Mouse (Mus musculus): Measurements from ENCODE around the gene Il23a. TPM values are rescaled to one million over a fixed set of nuclear protein-coding genes. Genes with fewer than 3 reads are reported as not detected.

Il23a gene
- total and polyA plus RNA-seq, 3 experiments, result 0.32 to 3.6 (median 0.49) TPM

DNA sequence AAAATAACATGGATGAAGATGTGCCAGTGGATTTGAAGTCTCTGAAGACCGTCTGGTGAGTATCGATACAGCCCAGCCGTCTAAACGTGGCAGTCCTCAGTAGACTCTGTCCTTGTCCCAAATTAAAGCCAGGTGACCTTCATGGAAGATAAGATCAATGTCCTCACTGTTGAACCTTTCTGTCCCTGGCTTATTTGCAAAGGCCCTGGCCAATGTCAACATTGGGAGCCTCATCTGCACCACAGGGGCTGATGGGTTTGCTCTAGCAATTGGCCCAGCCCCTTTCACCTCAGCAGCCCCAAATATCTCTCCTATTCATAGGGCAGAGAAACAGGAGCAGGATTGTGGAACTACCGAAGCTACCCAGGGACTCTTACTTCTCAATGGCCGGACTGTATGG, 30.2 kb downstream of the Il23a start, which contains the start of gene Apof:
Apof (plus strand) TSS at position 301 of the 400 bp plus-strand sequence.
- TF ChIP-seq POLR2A (IDR thresholded peaks at IDR 0.05; ENCODE audit: low read depth, low read length) (no peak), MAZ (IDR thresholded peaks at IDR 0.05; ENCODE audit: low read depth, low read length) (no peak), MXI1 (IDR thresholded peaks at IDR 0.05; ENCODE audit: low read depth, low read length) (no peak), HCFC1 (IDR thresholded peaks at IDR 0.05; ENCODE audit: low read depth, low read length) (no peak), ETS1 (conservative IDR thresholded peaks at IDR 0.05; ENCODE audit: low read depth, low read length) (no peak), GABPA (IDR thresholded peaks at IDR 0.05; ENCODE audit: insufficient replicate concordance, low read depth, low read length) (no peak)
- Histone ChIP-seq H3K4me3 (replicated peaks in 1 of 3; ENCODE audit: low read depth in 2 of 3, low read length in 2 of 3, poor library complexity in 1 of 3) (no peak within 1 kb of the TSS), H3K9ac (ENCODE audit: insufficient read depth, low read depth) (no peak within 1 kb of the TSS), H3K4me2 (ENCODE audit: insufficient read depth, low read depth, poor library complexity, severe bottlenecking) (no peak within 1 kb of the TSS), H3K27me3 (replicated peaks) (no peaks in the 10 kb centered on the region), H3K4me1 (ENCODE audit: control insufficient read depth in 1 of 2, insufficient read depth in 2 of 2) (peaks cover 9 to 37% of the 10 kb centered on the region in 2 experiments; a peak in 3 of 4 replicates), H3K36me3 (replicated peaks in 1 of 2; ENCODE audit: control insufficient read depth in 1 of 2, insufficient read depth in 1 of 2, low read length in 1 of 2) (peaks cover 0 to 4% of the 10 kb centered on the region in 2 experiments), H3K79me2 (replicated peaks; ENCODE audit: control insufficient read depth, extremely low read depth, insufficient read depth, poor library complexity, severe bottlenecking) (peaks cover 3% of the 10 kb centered on the region), H3K27ac (ENCODE audit: insufficient read depth, low read depth) (no peak within 1 kb of the TSS), H3K9me3 (replicated peaks; ENCODE audit: low read length) (no peaks in the 10 kb centered on the region)
- dilution Hi-C loops (cut with MboI; ENCODE audit: extremely low pct_ligation_motif_present, extremely low pct_unique_long_range_greater_than_20kb, low sequenced_read_pairs), result no loop called here
- DNase-seq (ENCODE audit: extremely low read depth), result no peak
- in situ Hi-C loops (cut with MboI; ENCODE audit: low pct_ligation_motif_present, low pct_unique_long_range_greater_than_20kb, low sequenced_read_pairs), result no loop called here

GRCm38 (mm10) chr10:128263393-128264310, 34.9 kb downstream of the Il23a start:
- peak; percentile 70 for DNase-seq (ENCODE audit: extremely low read depth)
- H3K9ac ChIP-seq (ENCODE audit: insufficient read depth, low read depth), result peak overlapping the region; percentile 40
- in situ Hi-C loops (cut with MboI; ENCODE audit: low pct_ligation_motif_present, low pct_unique_long_range_greater_than_20kb, low sequenced_read_pairs), result no loop called here
- TF ChIP-seq MXI1 (IDR thresholded peaks at IDR 0.05; ENCODE audit: low read depth, low read length) (peak; percentile 66; the same call in 1 of the 2 replicates), ZKSCAN1 (IDR thresholded peaks at IDR 0.05; ENCODE audit: borderline replicate concordance, low read depth, low read length) (no peak), MAX (IDR thresholded peaks at IDR 0.05; ENCODE audit: low read length) (peak; percentile 81), CHD2 (IDR thresholded peaks at IDR 0.05; ENCODE audit: low read length) (peak; percentile 38; the same call in 1 of the 2 replicates), RAD21 (IDR thresholded peaks at IDR 0.05; ENCODE audit: low read depth, low read length) (no peak), TBP (conservative IDR thresholded peaks at IDR 0.05; ENCODE audit: low read depth, low read length) (no peak; the same call in 1 of the 2 replicates), CHD1 (IDR thresholded peaks at IDR 0.05; ENCODE audit: low read depth, low read length) (peak; percentile 91), GABPA (IDR thresholded peaks at IDR 0.05; ENCODE audit: insufficient replicate concordance, low read depth, low read length) (no peak), MAZ (IDR thresholded peaks at IDR 0.05; ENCODE audit: low read depth, low read length) (0 out of 2 replicates have a peak, but pooled peaks have one; percentile 42), JUN (IDR thresholded peaks at IDR 0.05; ENCODE audit: insufficient read depth, low read depth, low read length) (no peak), SMC3 (IDR thresholded peaks at IDR 0.05; ENCODE audit: low read depth, low read length) (no peak), SIN3A (IDR thresholded peaks at IDR 0.05; ENCODE audit: low read length) (peak; percentile 66; the same call in 1 of the 2 replicates), RCOR1 (conservative IDR thresholded peaks at IDR 0.05; ENCODE audit: low read depth, low read length) (no peak), USF1 (IDR thresholded peaks at IDR 0.05; ENCODE audit: low read depth, low read length) (no peak), MAFK (IDR thresholded peaks at IDR 0.05; ENCODE audit: insufficient replicate concordance, low read length) (no peak), POLR2AphosphoS2 (IDR thresholded peaks at IDR 0.05; ENCODE audit: low read depth, low read length) (no peak), BHLHE40 (IDR thresholded peaks at IDR 0.05; ENCODE audit: low read depth, low read length) (peak; percentile 87), EP300 (IDR thresholded peaks at IDR 0.05; ENCODE audit: low read length) (peak; percentile 86), MYC (IDR thresholded peaks at IDR 0.05; ENCODE audit: low read depth, low read length) (peak; percentile 92), KAT2A (IDR thresholded peaks at IDR 0.05; ENCODE audit: insufficient replicate concordance, low read length) (no peak), PAX5 (IDR thresholded peaks at IDR 0.05; ENCODE audit: low read length) (no peak), NRF1 (IDR thresholded peaks at IDR 0.05; ENCODE audit: low read depth, low read length) (0 out of 2 replicates have a peak, but pooled peaks have one; percentile 36), MEF2A (IDR thresholded peaks at IDR 0.05; ENCODE audit: borderline replicate concordance, low read depth, low read length) (peak; percentile 11; the same call in 1 of the 2 replicates), ETS1 (conservative IDR thresholded peaks at IDR 0.05; ENCODE audit: low read depth, low read length) (peak; percentile 55), JUND (conservative IDR thresholded peaks at IDR 0.05; ENCODE audit: low read depth, low read length) (0 out of 2 replicates have a peak, but pooled peaks have one; percentile 8), TCF12 (IDR thresholded peaks at IDR 0.05; ENCODE audit: low read depth, low read length) (0 out of 2 replicates have a peak, but pooled peaks have one; percentile 49), CTCF (conservative IDR thresholded peaks at IDR 0.05 in 1 of 2, IDR thresholded peaks at IDR 0.05 in 1 of 2; ENCODE audit: low read depth in 2 of 2, low read length in 2 of 2) (no peak)

More at GRCm38 (mm10) chr10:128263393-128264310, 34.9 kb downstream of the Il23a start:
- H3K27ac ChIP-seq (ENCODE audit: insufficient read depth, low read depth), result peak overlapping the region; percentile 86
- H3K36me3 ChIP-seq (replicated peaks in 1 of 2; ENCODE audit: control insufficient read depth in 1 of 2, insufficient read depth in 1 of 2, low read length in 1 of 2), result no peaks in the 10 kb centered on the region
- H3K4me3 ChIP-seq (replicated peaks in 1 of 3; ENCODE audit: low read depth in 2 of 3, low read length in 2 of 3, poor library complexity in 1 of 3), result no peak overlapping the region
- peaks cover 20 to 54% of the 10 kb centered on the region in 2 experiments for H3K4me1 ChIP-seq (ENCODE audit: control insufficient read depth in 1 of 2, insufficient read depth in 2 of 2)
- dilution Hi-C loops (cut with MboI; ENCODE audit: extremely low pct_ligation_motif_present, extremely low pct_unique_long_range_greater_than_20kb, low sequenced_read_pairs), result no loop called here
- no peaks in the 10 kb centered on the region for H3K79me2 ChIP-seq (replicated peaks; ENCODE audit: control insufficient read depth, extremely low read depth, insufficient read depth, poor library complexity, severe bottlenecking)
- H3K27me3 ChIP-seq (replicated peaks), result no peaks in the 10 kb centered on the region
- H3K4me2 ChIP-seq (ENCODE audit: insufficient read depth, low read depth, poor library complexity, severe bottlenecking), result peak overlapping the region; percentile 80
- no peaks in the 10 kb centered on the region for H3K9me3 ChIP-seq (replicated peaks; ENCODE audit: low read length)
